Mouse (Mus musculus) CH12.LX (cell line): ENCODE measurements around the gene Nap1l4. TPM values are rescaled to one million over a fixed set of nuclear protein-coding genes. Genes with fewer than 3 reads are reported as not detected.

ENCODE experiments used
- DNase-seq: peaks from one replicate; pipeline ENCODE4 v3.0.0-alpha.2; 2013; ENCODE audit errors: extremely low read depth
- H3K27ac ChIP-seq: 2 replicates; pipeline ENCODE4 v1.5.1; 2012; ENCODE audit warnings: low read depth, mild to moderate bottlenecking, control low read depth, moderate library complexity; ENCODE audit not compliant: insufficient read depth
- H3K27me3 ChIP-seq: replicated peaks from 2 replicates; pipeline ENCODE3; 2012; ENCODE audit warnings: inconsistent platforms
- H3K36me3 ChIP-seq, 2 experiments: replicated peaks in 1 of 2; 2 replicates each; pipeline versions ENCODE3 to v1.6.1; 2012; ENCODE audit warnings: inconsistent platforms in 1 of 2, low read length in 1 of 2, mild to moderate bottlenecking in 1 of 2, mixed read lengths in 1 of 2, moderate library complexity in 1 of 2; ENCODE audit not compliant: control insufficient read depth in 1 of 2, insufficient read depth in 1 of 2
- H3K4me1 ChIP-seq, 2 experiments: 2 replicates each; pipeline ENCODE4 v1.6.1; 2012; ENCODE audit warnings: inconsistent platforms in 1 of 2, moderate library complexity in 1 of 2; ENCODE audit not compliant: insufficient read depth in 2 of 2, control insufficient read depth in 1 of 2
- H3K4me2 ChIP-seq: 2 replicates; pipeline ENCODE4 v1.6.1; 2012; ENCODE audit warnings: low read depth, mild to moderate bottlenecking, control low read depth; ENCODE audit not compliant: poor library complexity, insufficient read depth, severe bottlenecking
- H3K4me3 ChIP-seq, 3 experiments: fragments of 150-350 bp in 1 of 3; sonication (generic) in 1 of 3; replicated peaks in 1 of 3; 2 replicates each; pipeline versions ENCODE3 to v1.5.1; 2011 to 2012; ENCODE audit warnings: low read depth in 2 of 3, low read length in 2 of 3, mild to moderate bottlenecking in 2 of 3, moderate library complexity in 2 of 3, control low read depth in 1 of 3, improper control_type of control experiment in 1 of 3, inconsistent platforms in 1 of 3, mixed read lengths in 1 of 3; ENCODE audit not compliant: poor library complexity in 1 of 3
- H3K79me2 ChIP-seq: replicated peaks from 2 replicates; pipeline ENCODE4 v1.6.1; 2012; ENCODE audit warnings: mild to moderate bottlenecking, moderate library complexity; ENCODE audit not compliant: control insufficient read depth, poor library complexity, insufficient read depth, severe bottlenecking; ENCODE audit errors: extremely low read depth
- H3K9ac ChIP-seq: 2 replicates; pipeline ENCODE4 v1.6.1; 2012; ENCODE audit warnings: low read depth, mild to moderate bottlenecking, control low read depth, moderate library complexity; ENCODE audit not compliant: insufficient read depth
- H3K9me3 ChIP-seq: replicated peaks from 2 replicates; pipeline ENCODE3; 2012; ENCODE audit warnings: low read length, inconsistent platforms, mixed read lengths
- CTCF ChIP-seq, 2 experiments: IDR thresholded peaks in 1 of 2; conservative IDR thresholded peaks in 1 of 2; 2 replicates each; pipeline ENCODE4 v1.5.1; 2011 to 2012; ENCODE audit warnings: low read depth in 2 of 2, low read length in 2 of 2, improper control_type of control experiment in 1 of 2, inconsistent platforms in 1 of 2, mild to moderate bottlenecking in 1 of 2, moderate library complexity in 1 of 2
- EP300 ChIP-seq: IDR thresholded peaks from 2 replicates; pipeline ENCODE4 v1.6.1; 2011; ENCODE audit warnings: low read length, improper control_type of control experiment
- ETS1 ChIP-seq: conservative IDR thresholded peaks from 2 replicates; pipeline ENCODE4 v1.6.1; 2012; ENCODE audit warnings: low read depth, mild to moderate bottlenecking, inconsistent platforms, low read length, improper control_type of control experiment, moderate library complexity
- GABPA ChIP-seq: IDR thresholded peaks from 2 replicates; pipeline ENCODE4 v1.6.1; 2012; ENCODE audit warnings: low read depth, low read length, improper control_type of control experiment, inconsistent platforms; ENCODE audit not compliant: insufficient replicate concordance
- MAX ChIP-seq: IDR thresholded peaks from 2 replicates; pipeline ENCODE4 v1.6.1; 2011; ENCODE audit warnings: low read length, improper control_type of control experiment
- NELFE ChIP-seq: IDR thresholded peaks from 2 replicates; pipeline ENCODE4 v1.6.1; 2011; ENCODE audit warnings: low read depth, low read length, improper control_type of control experiment
- NRF1 ChIP-seq: IDR thresholded peaks from 2 replicates; pipeline ENCODE4 v1.6.1; 2014; ENCODE audit warnings: low read depth, mild to moderate bottlenecking, inconsistent platforms, low read length, improper control_type of control experiment, moderate library complexity
- PAX5 ChIP-seq: IDR thresholded peaks from 2 replicates; pipeline ENCODE4 v1.6.1; 2012; ENCODE audit warnings: low read length, inconsistent platforms, mixed read lengths
- POLR2A ChIP-seq: IDR thresholded peaks from 2 replicates; pipeline ENCODE4 v1.6.1; 2011; ENCODE audit warnings: low read depth, mild to moderate bottlenecking, improper control_type of control experiment, low read length
- POLR2AphosphoS2 ChIP-seq: IDR thresholded peaks from 2 replicates; pipeline ENCODE4 v1.6.1; 2011; ENCODE audit warnings: low read depth, low read length, improper control_type of control experiment
- RAD21 ChIP-seq: IDR thresholded peaks from 2 replicates; pipeline ENCODE4 v1.6.1; 2011; ENCODE audit warnings: low read depth, mild to moderate bottlenecking, low read length, improper control_type of control experiment, moderate library complexity
- SIN3A ChIP-seq: IDR thresholded peaks from 2 replicates; pipeline ENCODE4 v1.6.1; 2012; ENCODE audit warnings: low read length, improper control_type of control experiment, inconsistent platforms
- TBP ChIP-seq: conservative IDR thresholded peaks from 2 replicates; pipeline ENCODE4 v1.6.1; 2011; ENCODE audit warnings: low read depth, low read length, improper control_type of control experiment
- TCF12 ChIP-seq: IDR thresholded peaks from 2 replicates; pipeline ENCODE4 v1.6.1; 2014; ENCODE audit warnings: low read depth, mild to moderate bottlenecking, inconsistent platforms, low read length, improper control_type of control experiment
- UBTF ChIP-seq: IDR thresholded peaks from 2 replicates; pipeline ENCODE4 v1.6.1; 2012; ENCODE audit warnings: low read depth, mild to moderate bottlenecking, inconsistent platforms, low read length, improper control_type of control experiment, moderate library complexity
- USF1 ChIP-seq: IDR thresholded peaks from 2 replicates; pipeline ENCODE4 v1.6.1; 2014; ENCODE audit warnings: low read depth, mild to moderate bottlenecking, inconsistent platforms, low read length, improper control_type of control experiment
- ZKSCAN1 ChIP-seq: IDR thresholded peaks from 2 replicates; pipeline ENCODE4 v1.6.1; 2012; ENCODE audit warnings: low read depth, inconsistent platforms, low read length, improper control_type of control experiment, borderline replicate concordance
- ZMIZ1 ChIP-seq: IDR thresholded peaks from 2 replicates; pipeline ENCODE4 v1.6.1; 2012; ENCODE audit warnings: low read depth, mild to moderate bottlenecking, inconsistent platforms, low read length, improper control_type of control experiment
- dilution Hi-C: fragments of 300-500 bp; cut with MboI; formaldehyde crosslinking; loops from 2 replicates; pipeline ENCODE4 v1.14.3; 2020; ENCODE audit warnings: low sequenced_read_pairs; ENCODE audit not compliant: extremely low pct_unique_long_range_greater_than_20kb, extremely low pct_ligation_motif_present
- in situ Hi-C: fragments of 300-500 bp; cut with MboI; formaldehyde crosslinking; loops from 3 replicates; pipeline ENCODE4 v1.14.3; 2019; ENCODE audit warnings: low sequenced_read_pairs, low pct_ligation_motif_present, low pct_unique_long_range_greater_than_20kb, mixed read lengths
- polyA plus RNA-seq: library from polyadenylated mRNA; unstranded; fragments of >175 nt; gene quantifications from 2 replicates; pipeline ENCODE4 v1.2.1, GENCODE M21; 2012; ENCODE audit warnings: low read depth; ENCODE audit not compliant: insufficient read length
- total RNA-seq, 2 experiments: library from RNA; depleted of rRNA; stranded (reverse); fragments of 300-350 nt in 1 of 2; fragments of >200 nt in 1 of 2; gene quantifications; 2 replicates each; pipeline ENCODE4 v1.2.3; 2012 to 2014

The Nap1l4 gene
- total and polyA plus RNA-seq, 3 experiments, result 121 to 175 (median 154) TPM

DNA sequence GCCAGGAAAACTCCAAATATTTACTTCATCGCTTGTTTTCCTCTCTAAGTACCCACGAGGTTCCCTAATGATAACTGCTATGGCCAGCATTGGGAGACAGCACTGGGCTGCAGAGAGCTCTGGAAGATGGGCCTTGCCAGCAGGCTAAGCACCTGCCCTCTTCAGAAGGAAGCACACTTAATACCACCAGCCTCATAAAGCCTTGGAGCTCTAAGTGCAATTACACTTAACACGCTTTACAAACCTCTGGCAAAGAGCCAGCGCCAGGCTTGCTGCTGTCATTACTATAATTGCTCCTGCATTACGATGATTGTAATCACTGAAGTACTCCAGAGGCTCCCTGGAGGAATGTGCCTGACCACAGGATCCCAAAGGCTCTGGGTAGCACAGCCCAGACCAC, 46.0 kb upstream of the Nap1l4 start:
- Histone ChIP-seq H3K4me3 (no peak overlapping the region), H3K27ac (no peak overlapping the region), H3K79me2 (peaks cover 99% of the 10 kb centered on the region), H3K9me3 (no peaks in the 10 kb centered on the region)
- TF ChIP-seq CTCF (conservative IDR thresholded peaks at IDR 0.05 in 1 of 2, IDR thresholded peaks at IDR 0.05 in 1 of 2; ENCODE audit: low read depth in 2 of 2, low read length in 2 of 2) (no peak), NELFE (no peak), USF1 (no peak), GABPA (no peak), TCF12 (no peak), ZMIZ1 (no peak), SIN3A (no peak), NRF1 (no peak), ETS1 (no peak), UBTF (no peak), POLR2AphosphoS2 (no peak)
- TF ChIP-seq, all 38 proteins: peak for 0
- no peak overlapping the region for H3K9ac ChIP-seq
- peaks cover 21 to 68% of the 10 kb centered on the region in 2 experiments for H3K4me1 ChIP-seq
- in situ Hi-C loops, result loop anchor here (5.0 kb wide), 2 partner anchors 97 to 167 kb away; no protein-coding TSS in a partner anchor
- no peak for DNase-seq
- H3K27me3 ChIP-seq, result no peaks in the 10 kb centered on the region
- H3K4me2 ChIP-seq, result no peak overlapping the region
- dilution Hi-C loops, result no loop called here
- peaks cover 72 to 88% of the 10 kb centered on the region in 2 experiments for H3K36me3 ChIP-seq

DNA sequence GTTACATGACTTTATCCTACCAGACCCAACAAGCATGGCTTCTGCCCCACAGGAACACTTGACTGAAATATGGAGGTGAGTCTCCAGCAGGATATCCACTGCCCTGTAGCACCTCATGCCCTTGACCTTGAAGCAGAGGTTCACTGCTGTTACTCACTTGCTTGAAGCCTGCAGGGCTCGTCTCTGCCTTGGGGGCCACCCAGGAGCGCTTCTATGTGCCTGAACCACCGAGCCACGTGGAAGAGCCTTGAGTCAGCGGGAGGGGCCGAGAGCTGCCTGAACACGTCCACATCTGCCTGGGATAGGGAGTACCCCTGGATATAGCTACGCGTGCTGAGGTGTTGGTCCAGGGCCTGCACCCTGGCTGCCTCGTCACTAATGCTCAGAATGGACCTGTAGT, 43.3 kb upstream of the Nap1l4 start:
- peaks cover 11 to 53% of the 10 kb centered on the region in 2 experiments for H3K4me1 ChIP-seq
- no peak overlapping the region for H3K27ac ChIP-seq
- H3K79me2 ChIP-seq, result peaks cover 84% of the 10 kb centered on the region
- dilution Hi-C loops (no loop called here), in situ Hi-C loops (no loop called here)
- no peak for DNase-seq
- no peak overlapping the region for H3K9ac ChIP-seq
- H3K36me3 ChIP-seq, result peaks cover 89 to 98% of the 10 kb centered on the region in 2 experiments
- TF ChIP-seq MAX, result no peak
- TF ChIP-seq RAD21, result no peak
- TF ChIP-seq ZMIZ1, result no peak
- no peak for TF ChIP-seq GABPA
- TF ChIP-seq CTCF (conservative IDR thresholded peaks at IDR 0.05 in 1 of 2, IDR thresholded peaks at IDR 0.05 in 1 of 2; ENCODE audit: low read depth in 2 of 2, low read length in 2 of 2), result no peak
- TF ChIP-seq ZKSCAN1, result no peak
- no peak for TF ChIP-seq EP300
- no peak for TF ChIP-seq POLR2A
- TF ChIP-seq UBTF, result no peak
- TF ChIP-seq TBP, result no peak
- no peak for TF ChIP-seq PAX5
- H3K4me3 ChIP-seq, result no peak overlapping the region
- H3K4me2 ChIP-seq, result no peak overlapping the region
- H3K9me3 ChIP-seq, result no peaks in the 10 kb centered on the region
- no peaks in the 10 kb centered on the region for H3K27me3 ChIP-seq
